Mouse (Mus musculus): ENCODE measurements around the gene Cecr2.

DNA sequence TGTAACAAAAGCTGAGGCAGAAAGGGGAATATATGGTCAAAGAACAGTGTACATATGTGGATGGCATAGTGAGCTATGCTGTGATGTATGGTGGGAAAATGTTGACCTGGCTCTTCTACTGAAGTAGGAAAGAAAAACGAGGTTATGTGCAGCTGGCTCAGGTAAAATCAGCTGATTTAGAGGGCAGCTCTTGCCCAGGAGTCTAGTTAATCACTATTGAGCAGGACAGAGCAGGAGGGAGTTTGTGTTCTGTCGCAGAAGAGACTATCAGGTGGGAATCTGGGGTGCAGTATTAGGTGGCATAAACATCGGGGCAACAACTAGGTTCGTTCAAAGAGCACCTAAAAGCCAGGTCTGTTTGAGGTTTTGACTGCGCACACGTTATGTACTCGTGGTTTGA is 78.1 kb downstream of the Cecr2 start:
- TF ChIP-seq CTCF (IDR thresholded peaks at IDR 0.05; ENCODE audit: low read depth, low read length) (no peak), TAL1 (conservative IDR thresholded peaks at IDR 0.05; ENCODE audit: low read depth, low read length) (no peak), GATA2 (IDR thresholded peaks at IDR 0.05; ENCODE audit: borderline replicate concordance, low read depth, low read length) (no peak)
